Mouse (Mus musculus) cerebellum, adult 18-20 months (tissue): ENCODE results near the gene Plg.

Experiments used
- DNase-seq, 2 experiments: peaks; one replicate each; pipeline ENCODE4 v3.0.0; 2021

The Plg gene

GRCm38 (mm10) chr17:12377981-12378705 lies at the start of gene Plg:
TSS of gene Plg (plus strand) at chr17:12378608.
- no peak for DNase-seq

- DNase-seq: no peak
These were observed 43.3 kb upstream of the Plg start for GRCm38 (mm10) chr17:12335115-12335514.

GRCm38 (mm10) chr17:12336073-12336868 lies 42.1 kb upstream of the Plg start:
- DNase-seq: no peak

DNA sequence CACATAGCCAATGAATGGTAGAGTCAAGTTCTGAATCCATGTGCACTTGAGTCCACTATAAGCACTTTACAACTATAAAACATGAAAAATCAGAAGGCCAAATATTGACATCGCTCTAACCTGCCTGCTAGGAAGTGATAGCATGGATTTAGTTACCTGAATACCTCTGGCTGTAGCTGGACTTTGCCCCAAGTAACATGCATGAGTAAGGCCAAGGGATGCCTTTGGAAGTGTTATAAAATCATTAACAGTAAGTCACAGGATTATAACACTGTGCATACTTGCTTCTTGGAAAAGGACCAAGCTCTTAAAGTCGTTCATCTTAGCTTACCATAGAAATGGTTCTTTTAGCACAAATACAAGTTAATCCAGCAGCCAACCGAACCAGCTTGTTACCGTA lies 41.3 kb upstream of the Plg start:
- no peak for DNase-seq

DNA sequence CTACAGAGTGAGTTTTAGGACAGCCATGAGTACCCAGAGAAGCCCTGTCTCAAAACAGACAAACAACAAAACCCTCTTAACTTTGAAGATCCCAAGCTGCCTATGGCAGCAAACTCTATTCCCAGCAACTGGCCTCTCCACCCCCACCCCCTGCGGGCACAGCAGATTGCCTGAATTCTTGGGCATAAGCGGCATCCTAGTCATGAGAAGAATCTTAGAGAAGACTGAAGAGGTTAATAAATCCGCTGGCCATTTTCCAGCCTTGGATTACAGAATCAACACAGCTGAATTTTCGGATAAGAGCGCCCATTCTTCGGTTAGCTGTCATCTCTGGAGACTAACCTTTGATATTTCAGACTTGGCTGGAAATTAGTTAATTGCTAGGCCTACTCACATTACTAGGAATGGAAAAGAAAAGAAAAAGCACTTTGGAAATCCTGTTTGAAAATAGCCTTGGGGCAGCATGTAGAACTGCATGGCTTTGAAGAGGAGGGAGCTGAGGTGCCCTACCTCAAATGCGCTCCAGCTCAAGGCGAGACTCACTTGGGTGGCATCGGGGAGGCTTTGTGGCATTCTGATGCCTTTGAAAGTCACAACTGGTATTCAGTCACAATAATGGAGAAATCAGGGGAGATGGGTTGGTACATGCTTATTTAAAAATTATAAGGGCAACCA lies 34.6 kb upstream of the Plg start:
- DNase-seq: no peak

GRCm38 (mm10) chr17:12347462-12347861 lies 30.9 kb upstream of the Plg start:
- DNase-seq: no peak

GRCm38 (mm10) chr17:12351564-12351963 lies 26.8 kb upstream of the Plg start:
- DNase-seq: no peak

GRCm38 (mm10) chr17:12352781-12353180 lies 25.6 kb upstream of the Plg start:
- DNase-seq: no peak

GRCm38 (mm10) chr17:12359876-12360275 lies 18.5 kb upstream of the Plg start:
- DNase-seq: no peak

DNA sequence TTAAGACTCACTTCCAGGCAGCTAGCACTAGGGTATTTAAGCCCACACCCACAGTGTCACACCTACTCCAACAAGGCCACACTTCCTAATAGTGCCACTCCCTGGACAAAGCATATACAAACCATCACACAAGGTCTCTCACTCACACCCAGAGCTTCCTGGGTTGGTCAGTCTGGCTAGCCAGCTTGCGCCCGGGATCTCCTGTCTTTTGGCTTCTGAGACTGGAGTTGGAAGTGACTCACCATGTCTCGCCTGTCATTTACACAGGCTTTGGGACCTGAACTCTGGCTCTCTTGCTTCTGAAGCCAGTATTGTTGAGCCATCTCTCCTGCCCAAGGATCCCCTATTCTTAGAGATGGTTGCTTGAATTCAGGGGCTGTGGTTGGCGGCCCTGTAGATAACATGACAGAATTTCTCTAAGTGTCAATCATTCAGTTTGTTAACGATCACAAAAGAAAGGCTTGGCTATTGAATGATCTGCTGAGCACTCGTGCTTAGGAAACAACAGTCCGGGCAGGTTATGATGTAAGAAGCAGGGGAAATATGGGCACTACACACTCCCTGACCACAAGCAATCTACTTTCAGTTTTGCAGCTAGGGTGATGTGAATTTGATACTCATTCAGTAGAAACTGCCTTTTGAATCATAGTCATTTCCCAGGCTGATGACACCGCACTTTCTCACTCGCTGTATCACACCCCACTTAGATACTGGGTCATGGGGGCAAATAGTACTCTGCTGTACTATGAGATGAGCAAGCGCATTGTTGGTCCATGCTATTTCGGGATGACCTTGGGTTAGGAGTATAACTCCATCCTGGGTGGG lies 14.6 kb upstream of the Plg start:
- no peak for DNase-seq

DNA sequence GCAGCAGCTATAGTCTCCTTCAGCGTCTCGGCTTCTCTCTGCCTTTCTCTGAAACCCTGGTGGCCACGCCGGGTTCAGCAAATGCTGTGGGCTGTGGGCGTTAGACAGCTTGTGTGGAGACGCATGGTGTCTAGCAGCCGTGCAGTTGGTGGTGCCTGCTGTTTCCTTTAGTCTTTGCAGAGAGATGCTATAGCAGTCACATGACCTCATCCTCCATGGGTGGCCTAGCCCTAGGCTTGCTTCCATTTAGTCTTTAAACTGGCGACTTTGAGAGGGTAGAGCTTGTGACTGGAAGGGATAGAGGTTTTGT lies 14.0 kb upstream of the Plg start:
- DNase-seq: no peak

DNA sequence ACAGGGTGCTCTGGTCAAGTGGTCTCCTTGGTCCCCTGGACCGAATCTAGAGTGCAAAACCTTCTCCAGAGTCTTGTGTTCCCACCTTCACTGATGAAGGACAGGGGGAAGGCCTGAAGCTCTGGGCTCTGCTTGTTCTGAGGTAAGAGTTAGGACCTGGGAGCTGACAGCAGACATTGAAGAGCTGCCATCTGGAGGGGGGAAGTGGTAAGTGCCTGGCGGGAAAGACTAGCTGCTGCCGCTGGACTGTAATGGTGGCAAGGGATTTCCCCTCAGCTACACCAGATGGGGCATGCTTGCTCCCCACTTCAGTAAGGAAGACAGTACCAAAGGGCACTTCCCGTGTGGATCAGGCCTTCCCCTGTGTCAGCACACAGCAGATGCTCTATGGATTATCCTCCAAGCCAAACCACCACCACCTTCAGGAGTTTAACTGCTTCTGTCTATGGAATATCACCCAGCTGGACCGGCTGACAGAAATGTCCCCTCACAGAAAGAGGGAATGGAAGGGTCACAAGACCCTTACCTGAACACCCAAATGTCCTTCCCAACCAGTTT lies 11.0 kb upstream of the Plg start:
- DNase-seq: peak; percentile 49 to 57

- no peak for DNase-seq
These were observed 9.0 kb upstream of the Plg start for GRCm38 (mm10) chr17:12369393-12369792.

DNA sequence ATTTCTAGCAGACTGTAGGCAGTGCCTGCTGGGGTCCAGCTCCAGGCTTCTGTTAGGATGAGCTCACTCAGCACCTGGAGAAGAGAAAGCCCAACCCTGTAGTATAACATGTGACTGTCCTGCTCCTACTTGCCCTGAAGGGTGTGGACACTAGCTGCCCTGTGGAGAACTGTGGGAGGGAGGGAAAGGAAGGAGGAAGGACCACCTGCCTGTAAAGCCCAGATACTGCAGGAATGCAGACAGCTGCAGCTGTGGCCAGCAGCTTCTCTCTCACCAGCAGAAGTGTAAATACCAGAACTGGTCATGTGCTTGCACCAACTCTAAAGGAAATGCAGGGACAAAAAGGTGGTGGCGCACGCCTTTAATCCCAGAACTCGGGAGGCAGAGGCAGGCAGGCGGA lies 8.1 kb upstream of the Plg start:
- DNase-seq: no peak

DNA sequence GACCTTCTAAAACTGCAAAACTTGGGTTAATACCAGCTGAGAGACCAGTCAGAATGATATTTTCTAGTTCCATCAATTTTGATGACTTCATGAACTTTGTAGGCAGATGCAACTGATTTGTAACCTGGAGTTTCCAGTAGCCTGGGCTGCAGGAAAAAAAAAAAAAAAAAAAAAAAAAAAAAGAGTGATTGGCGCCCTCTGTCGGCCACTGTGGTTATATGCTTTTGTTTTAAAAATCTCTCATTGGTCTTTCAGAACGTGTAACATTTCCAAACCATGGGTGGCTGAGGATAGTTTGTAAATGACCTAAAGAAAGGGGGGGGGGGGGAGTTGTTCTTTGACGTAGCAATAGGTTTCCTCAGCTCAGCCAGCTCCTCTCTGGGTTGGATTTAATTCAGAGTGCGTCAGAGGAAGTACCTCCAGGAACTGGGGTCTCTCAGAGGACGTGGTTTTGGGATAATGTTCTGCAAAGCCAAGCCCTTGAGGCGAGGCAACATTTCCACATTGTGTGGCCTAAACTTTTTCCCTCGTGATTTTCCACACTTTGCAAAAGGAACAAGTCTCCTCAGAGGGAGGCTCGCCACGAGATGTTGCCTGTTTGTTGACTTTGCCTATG lies 7.0 kb upstream of the Plg start:
- DNase-seq: peak in 1 of 2 experiments; percentile 39

GRCm38 (mm10) chr17:12372021-12372420 lies 6.4 kb upstream of the Plg start:
- DNase-seq: peak; percentile 62 to 78

GRCm38 (mm10) chr17:12373601-12374144 lies 4.7 kb upstream of the Plg start:
- no peak for DNase-seq

GRCm38 (mm10) chr17:12380287-12380686 lies 1.9 kb downstream of the Plg start:
- DNase-seq: no peak

- no peak for DNase-seq
These were observed 3.2 kb downstream of the Plg start for GRCm38 (mm10) chr17:12381579-12381978.

GRCm38 (mm10) chr17:12382531-12382930 lies 4.1 kb downstream of the Plg start:
- DNase-seq: no peak

DNA sequence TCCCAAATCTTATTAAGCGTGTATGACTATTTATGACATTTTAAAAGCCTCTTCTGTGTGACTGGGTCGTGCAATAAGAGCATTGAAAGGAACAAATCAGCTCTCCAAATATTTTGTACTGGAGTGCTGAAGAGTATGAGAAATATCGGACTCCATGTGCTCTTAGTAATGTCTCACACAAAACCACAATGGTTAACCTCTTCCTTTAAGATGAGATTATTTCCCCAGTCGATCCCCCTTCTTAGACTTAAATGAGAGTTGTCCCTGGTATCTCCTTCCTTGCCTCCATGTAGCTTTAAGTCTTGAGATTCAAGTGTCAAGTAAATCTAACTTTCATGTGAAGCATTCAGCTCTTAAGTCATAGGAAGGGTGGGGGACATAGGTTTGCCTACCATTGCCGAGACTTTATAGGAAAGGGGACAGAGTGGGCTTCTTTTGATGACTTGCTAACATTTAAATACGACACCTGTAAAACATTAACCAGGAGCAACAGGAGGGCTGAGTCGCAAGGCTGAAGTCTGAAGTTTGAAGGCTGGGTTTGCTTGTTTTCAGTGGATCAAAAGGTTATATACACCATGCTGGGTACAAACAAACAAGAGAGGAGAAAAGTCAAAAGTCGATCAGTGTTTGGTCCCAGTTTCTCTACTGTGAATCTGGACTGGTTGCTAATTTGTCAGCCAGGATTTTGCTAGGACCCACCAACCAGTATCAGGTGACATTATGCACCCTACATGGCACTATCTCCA lies 6.8 kb downstream of the Plg start:
- DNase-seq: no peak
